Mouse (Mus musculus): ENCODE measurements at regions not wholly inside any gene's neighbourhood (a gene's known extent, or its start where the extent isn't known, plus 50 kb on each side); places are given as distances from the start of the nearest gene placed in this dataset.

- no peak for DNase-seq
- H3K4me1 ChIP-seq (ENCODE audit: control insufficient read depth, insufficient read depth, low read length) = no peaks in the 10 kb centered on the region
- WGBS = 68% methylated on average over 3 of the region's 3 CpGs
- H3K4me3 ChIP-seq (replicated peaks; ENCODE audit: extremely low read depth, low read depth, low read length) = no peak overlapping the region
- TF ChIP-seq CTCF (IDR thresholded peaks at IDR 0.05; ENCODE audit: insufficient read depth, low read length) (no peak), POLR2A (IDR thresholded peaks at IDR 0.05; ENCODE audit: borderline replicate concordance, extremely low read depth, low read depth, low read length) (no peak)
Observed at GRCm38 (mm10) chr4:66550306-66551104, 146.1 kb upstream of the Astn2 start.

GRCm38 (mm10) chr4:66542833-66543436 lies 138.5 kb upstream of the Astn2 start:
- DNase-seq = no peak
- Histone ChIP-seq H3K4me3 (replicated peaks; ENCODE audit: extremely low read depth, low read depth, low read length) (no peak overlapping the region), H3K4me1 (ENCODE audit: control insufficient read depth, insufficient read depth, low read length) (no peaks in the 10 kb centered on the region)
- TF ChIP-seq POLR2A (IDR thresholded peaks at IDR 0.05; ENCODE audit: borderline replicate concordance, extremely low read depth, low read depth, low read length) (no peak), CTCF (IDR thresholded peaks at IDR 0.05; ENCODE audit: insufficient read depth, low read length) (no peak)
- 54% methylated on average over 4 of the region's 4 CpGs for WGBS

GRCm38 (mm10) chr4:66524456-66524855 lies 120.0 kb upstream of the Astn2 start:
- no peak for DNase-seq
- H3K4me1 ChIP-seq (ENCODE audit: control insufficient read depth, insufficient read depth, low read length) = no peaks in the 10 kb centered on the region
- WGBS = 61% methylated on average over 5 of the region's 5 CpGs
- no peak overlapping the region for H3K4me3 ChIP-seq (replicated peaks; ENCODE audit: extremely low read depth, low read depth, low read length)
- TF ChIP-seq POLR2A (IDR thresholded peaks at IDR 0.05; ENCODE audit: borderline replicate concordance, extremely low read depth, low read depth, low read length) = no peak

- no peak overlapping the region for H3K4me3 ChIP-seq (replicated peaks; ENCODE audit: extremely low read depth, low read depth, low read length)
- WGBS = 64% methylated on average over 2 of the region's 2 CpGs
- TF ChIP-seq CTCF (IDR thresholded peaks at IDR 0.05; ENCODE audit: insufficient read depth, low read length) = no peak
- TF ChIP-seq POLR2A (IDR thresholded peaks at IDR 0.05; ENCODE audit: borderline replicate concordance, extremely low read depth, low read depth, low read length) = no peak
- DNase-seq = no peak
- H3K4me1 ChIP-seq (ENCODE audit: control insufficient read depth, insufficient read depth, low read length) = no peaks in the 10 kb centered on the region
Observed at GRCm38 (mm10) chr4:66523886-66524245, 119.5 kb upstream of the Astn2 start.

GRCm38 (mm10) chr4:66523238-66523885 lies 119.0 kb upstream of the Astn2 start:
- H3K4me3 ChIP-seq (replicated peaks; ENCODE audit: extremely low read depth, low read depth, low read length) = no peak overlapping the region
- TF ChIP-seq POLR2A (IDR thresholded peaks at IDR 0.05; ENCODE audit: borderline replicate concordance, extremely low read depth, low read depth, low read length) (no peak), CTCF (IDR thresholded peaks at IDR 0.05; ENCODE audit: insufficient read depth, low read length) (peak; percentile 53; the same call in 1 of the 2 replicates)
- H3K4me1 ChIP-seq (ENCODE audit: control insufficient read depth, insufficient read depth, low read length) = no peaks in the 10 kb centered on the region
- no peak for DNase-seq
- WGBS = 42% methylated on average over 8 of the region's 8 CpGs

- H3K4me1 ChIP-seq (ENCODE audit: control insufficient read depth, insufficient read depth, low read length) = no peaks in the 10 kb centered on the region
- DNase-seq = no peak
- H3K4me3 ChIP-seq (replicated peaks; ENCODE audit: extremely low read depth, low read depth, low read length) = no peak overlapping the region
- WGBS = 49% methylated on average over 2 of the region's 2 CpGs
- TF ChIP-seq POLR2A (IDR thresholded peaks at IDR 0.05; ENCODE audit: borderline replicate concordance, extremely low read depth, low read depth, low read length) (no peak), CTCF (IDR thresholded peaks at IDR 0.05; ENCODE audit: insufficient read depth, low read length) (no peak)
Observed at GRCm38 (mm10) chr4:66522097-66522809, 117.8 kb upstream of the Astn2 start.

- Histone ChIP-seq H3K4me3 (replicated peaks; ENCODE audit: extremely low read depth, low read depth, low read length) (no peak overlapping the region), H3K4me1 (ENCODE audit: control insufficient read depth, insufficient read depth, low read length) (no peaks in the 10 kb centered on the region)
- TF ChIP-seq POLR2A (IDR thresholded peaks at IDR 0.05; ENCODE audit: borderline replicate concordance, extremely low read depth, low read depth, low read length) (no peak), CTCF (IDR thresholded peaks at IDR 0.05; ENCODE audit: insufficient read depth, low read length) (no peak)
- 57% methylated on average over 3 of the region's 3 CpGs for WGBS
- DNase-seq = no peak
Observed at GRCm38 (mm10) chr4:66520796-66521195, 116.4 kb upstream of the Astn2 start.

GRCm38 (mm10) chr4:66515815-66516214 lies 111.4 kb upstream of the Astn2 start:
- Histone ChIP-seq H3K4me1 (ENCODE audit: control insufficient read depth, insufficient read depth, low read length) (no peaks in the 10 kb centered on the region), H3K4me3 (replicated peaks; ENCODE audit: extremely low read depth, low read depth, low read length) (no peak overlapping the region)
- WGBS = 72% methylated on average over 1 of the region's 1 CpGs
- TF ChIP-seq CTCF (IDR thresholded peaks at IDR 0.05; ENCODE audit: insufficient read depth, low read length) (no peak), POLR2A (IDR thresholded peaks at IDR 0.05; ENCODE audit: borderline replicate concordance, extremely low read depth, low read depth, low read length) (no peak)
- no peak for DNase-seq

- Histone ChIP-seq H3K4me1 (ENCODE audit: control insufficient read depth, insufficient read depth, low read length) (no peaks in the 10 kb centered on the region), H3K4me3 (replicated peaks; ENCODE audit: extremely low read depth, low read depth, low read length) (no peak overlapping the region)
- no peak for DNase-seq
- TF ChIP-seq POLR2A (IDR thresholded peaks at IDR 0.05; ENCODE audit: borderline replicate concordance, extremely low read depth, low read depth, low read length) (no peak), CTCF (IDR thresholded peaks at IDR 0.05; ENCODE audit: insufficient read depth, low read length) (no peak)
- WGBS = 74% methylated on average over 6 of the region's 6 CpGs
Observed at GRCm38 (mm10) chr4:66483496-66483895, 79.1 kb upstream of the Astn2 start.
